Mouse (Mus musculus) T-cell, adult 2 months (primary cell): Measurements from ENCODE around the gene Hist1h2bg.
A peak's percentile ranks its signal among the peaks of the same experiment; 100 is the strongest.
"Not testable (repeated sequence)": the region's sequence is repeated elsewhere in the genome, so short reads cannot be mapped to it uniquely, and the experiment has no call there.

Experiments used
- DNase-seq: peaks from one replicate; pipeline ENCODE4 v3.0.0; 2022; ENCODE audit warnings: low spot score

The Hist1h2bg gene

DNA sequence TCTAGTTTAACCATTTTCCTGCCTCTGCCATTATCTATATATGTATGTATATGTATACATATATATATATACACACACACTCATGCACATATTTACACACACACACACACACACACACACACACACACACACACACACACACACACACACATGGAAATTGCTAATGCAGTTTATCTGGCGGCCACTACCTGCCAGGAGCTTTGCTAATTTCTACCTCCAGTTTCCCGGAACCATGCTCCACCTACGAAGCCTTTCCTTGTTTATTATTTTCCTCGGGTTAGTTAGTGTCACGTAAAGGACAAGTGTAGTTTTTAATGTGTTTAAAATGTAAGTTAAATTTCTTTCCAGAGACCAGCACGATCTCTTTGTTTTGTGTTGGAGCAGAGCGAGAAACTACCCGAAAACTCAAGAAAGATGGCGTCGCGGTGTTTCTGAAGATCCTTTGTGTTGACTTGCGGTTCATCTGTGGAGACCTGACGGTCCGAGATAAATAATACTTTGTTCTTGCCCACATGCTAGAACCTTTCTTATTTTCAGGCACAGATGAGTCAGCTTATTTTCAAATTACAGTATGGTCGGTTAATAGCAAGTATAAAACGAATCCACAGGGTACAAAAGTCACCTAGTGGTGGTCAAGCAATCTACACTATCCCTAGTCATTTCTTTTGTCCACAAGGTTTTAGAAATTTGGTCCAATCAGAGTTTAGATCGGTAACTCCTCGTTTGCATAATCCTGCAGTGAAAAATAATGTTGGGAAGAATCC, 8.3 kb upstream of the Hist1h2bg start:
- peak; percentile 33 for DNase-seq

DNA sequence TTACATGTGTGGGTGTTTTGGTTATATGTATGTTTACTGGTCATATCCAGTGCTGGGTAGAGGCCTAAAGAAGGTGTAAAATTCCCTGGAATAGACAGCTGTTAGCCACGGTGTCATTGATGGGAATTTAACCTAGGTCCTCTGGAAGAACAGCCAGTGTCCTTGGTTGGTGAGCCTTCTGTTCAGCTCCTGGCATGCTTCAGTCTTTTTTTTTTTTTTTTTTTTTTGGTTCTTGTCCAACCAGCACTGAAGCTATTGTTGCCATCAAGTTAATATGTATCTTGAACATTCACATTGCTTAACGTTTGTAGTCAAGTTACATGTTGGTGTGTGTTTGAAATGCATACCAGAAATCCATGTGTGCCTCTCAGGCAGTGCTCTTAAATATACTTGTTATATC, 6.7 kb upstream of the Hist1h2bg start:
- DNase-seq = no peak

DNA sequence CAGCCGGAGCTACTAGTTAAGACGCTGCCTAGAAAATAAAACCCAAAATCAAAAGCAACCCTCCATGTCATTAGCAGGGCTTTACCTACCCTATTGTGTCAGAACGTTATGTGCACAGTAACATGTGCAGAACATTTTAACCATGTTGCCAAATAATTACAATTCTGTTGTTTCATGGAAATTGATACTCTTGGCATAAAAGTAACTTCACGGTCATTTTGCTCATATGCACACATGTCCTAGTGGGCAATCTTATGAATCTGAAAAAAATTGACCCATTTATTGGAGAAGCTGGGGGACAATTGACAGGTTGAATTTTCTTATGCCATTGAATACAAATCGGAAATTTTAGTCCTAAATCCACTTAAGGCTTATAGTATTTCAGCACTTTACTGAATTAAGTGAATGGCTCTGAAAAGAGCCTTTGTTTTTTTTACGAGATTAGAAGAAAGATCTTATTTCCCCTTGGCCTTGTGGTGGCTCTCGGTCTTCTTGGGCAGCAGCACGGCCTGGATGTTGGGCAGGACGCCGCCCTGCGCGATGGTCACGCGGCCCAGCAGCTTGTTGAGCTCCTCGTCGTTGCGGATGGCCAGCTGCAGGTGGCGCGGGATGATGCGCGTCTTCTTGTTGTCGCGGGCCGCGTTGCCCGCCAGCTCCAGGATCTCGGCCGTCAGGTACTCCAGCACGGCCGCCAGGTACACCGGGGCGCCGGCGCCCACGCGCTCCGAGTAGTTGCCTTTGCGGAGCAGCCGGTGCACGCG, 755 bp upstream of the Hist1h2bg start:
- not testable (repeated sequence) for DNase-seq

DNA sequence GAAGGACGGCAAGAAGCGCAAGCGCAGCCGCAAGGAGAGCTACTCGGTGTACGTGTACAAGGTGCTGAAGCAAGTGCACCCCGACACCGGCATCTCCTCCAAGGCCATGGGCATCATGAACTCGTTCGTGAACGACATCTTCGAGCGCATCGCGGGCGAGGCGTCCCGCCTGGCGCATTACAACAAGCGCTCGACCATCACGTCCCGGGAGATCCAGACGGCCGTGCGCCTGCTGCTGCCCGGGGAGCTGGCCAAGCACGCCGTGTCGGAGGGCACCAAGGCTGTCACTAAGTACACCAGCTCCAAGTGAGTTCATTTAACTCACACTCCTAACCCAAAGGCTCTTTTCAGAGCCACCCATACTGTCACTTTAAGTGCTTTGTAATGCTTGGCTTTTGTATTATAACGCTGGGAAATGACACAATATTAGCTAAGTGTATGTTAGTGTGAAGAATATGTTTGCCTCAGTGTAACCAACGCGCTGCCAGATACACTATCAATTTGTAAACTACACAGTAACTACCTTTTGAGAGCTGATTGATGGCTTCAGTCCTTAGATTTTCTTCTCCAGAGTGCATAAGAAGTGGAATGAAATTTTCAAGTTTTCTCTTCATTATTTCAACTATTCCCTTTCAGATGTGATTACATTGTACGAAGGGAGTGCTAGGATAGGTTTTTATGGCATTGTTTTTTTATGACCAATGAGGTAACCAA, 465 bp downstream of the Hist1h2bg start:
- not testable (repeated sequence) for DNase-seq

DNA sequence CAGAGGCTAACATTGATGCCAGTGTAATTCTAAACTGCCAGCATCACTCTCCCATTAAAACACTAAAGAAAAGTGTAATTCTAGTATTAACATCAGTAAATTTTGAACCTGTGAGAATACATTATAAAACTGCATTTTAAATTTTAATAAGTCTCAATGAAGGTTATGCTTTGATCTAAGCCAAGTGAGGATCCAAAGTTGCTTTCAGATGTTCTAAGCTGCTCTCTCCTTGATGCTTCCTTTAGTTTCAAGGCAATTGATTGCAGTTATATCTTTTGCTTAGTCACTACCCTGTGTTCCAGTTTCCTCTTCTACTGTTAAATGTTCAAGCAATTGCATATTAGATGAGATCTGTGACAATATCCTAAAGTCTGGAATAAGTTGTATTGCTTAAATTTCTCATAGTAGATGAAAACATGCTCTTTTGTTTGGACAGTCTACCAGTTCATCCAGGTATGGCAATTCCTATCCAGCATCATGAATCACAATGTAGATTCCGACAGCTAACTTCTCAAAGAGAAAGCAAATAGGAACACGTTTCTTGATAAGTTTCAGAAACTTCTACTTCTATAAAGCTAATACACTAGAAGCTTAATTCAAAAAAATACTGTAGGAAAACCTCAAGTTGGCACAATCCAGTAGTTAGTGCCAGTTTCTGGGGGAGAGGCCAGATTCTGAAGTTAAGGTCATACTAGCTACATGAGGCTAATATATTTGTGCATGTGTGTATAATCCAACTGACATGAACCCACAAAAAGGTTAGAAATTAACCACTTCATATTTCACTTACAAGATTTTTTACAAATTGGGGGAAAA, 1.2 kb downstream of the Hist1h2bg start:
- DNase-seq = no peak

- not testable (repeated sequence) for DNase-seq
These were observed 2.1 kb downstream of the Hist1h2bg start for GRCm38 (mm10) chr13:23573034-23573897.

- DNase-seq = peak; percentile 85
These were observed 2.8 kb downstream of the Hist1h2bg start, which contains the start of the genes Hist1h2bf and Hist1h2ad for GRCm38 (mm10) chr13:23573898-23574524. TSS of gene Hist1h2bf (minus strand) at chr13:23574196. TSS of gene Hist1h2ad (plus strand) at chr13:23574381.

DNA sequence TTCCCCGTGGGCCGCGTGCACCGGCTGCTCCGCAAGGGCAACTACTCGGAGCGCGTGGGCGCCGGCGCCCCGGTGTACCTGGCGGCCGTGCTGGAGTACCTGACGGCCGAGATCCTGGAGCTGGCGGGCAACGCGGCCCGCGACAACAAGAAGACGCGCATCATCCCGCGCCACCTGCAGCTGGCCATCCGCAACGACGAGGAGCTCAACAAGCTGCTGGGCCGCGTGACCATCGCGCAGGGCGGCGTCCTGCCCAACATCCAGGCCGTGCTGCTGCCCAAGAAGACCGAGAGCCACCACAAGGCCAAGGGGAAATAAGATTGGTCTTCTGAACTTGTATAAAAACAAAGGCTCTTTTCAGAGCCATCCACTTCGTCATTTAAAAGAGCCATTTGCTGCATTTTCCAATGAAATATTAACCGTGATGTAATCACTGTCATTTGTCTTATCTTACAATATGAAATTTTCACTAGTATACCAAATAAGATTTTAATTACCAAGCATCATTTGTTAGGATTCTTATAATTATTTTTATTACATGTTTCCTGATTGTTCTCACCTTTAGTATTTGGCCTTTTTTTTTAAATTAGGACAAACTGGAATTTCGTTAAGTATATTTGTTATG, 3.5 kb downstream of the Hist1h2bg start:
- not testable (repeated sequence) for DNase-seq

DNA sequence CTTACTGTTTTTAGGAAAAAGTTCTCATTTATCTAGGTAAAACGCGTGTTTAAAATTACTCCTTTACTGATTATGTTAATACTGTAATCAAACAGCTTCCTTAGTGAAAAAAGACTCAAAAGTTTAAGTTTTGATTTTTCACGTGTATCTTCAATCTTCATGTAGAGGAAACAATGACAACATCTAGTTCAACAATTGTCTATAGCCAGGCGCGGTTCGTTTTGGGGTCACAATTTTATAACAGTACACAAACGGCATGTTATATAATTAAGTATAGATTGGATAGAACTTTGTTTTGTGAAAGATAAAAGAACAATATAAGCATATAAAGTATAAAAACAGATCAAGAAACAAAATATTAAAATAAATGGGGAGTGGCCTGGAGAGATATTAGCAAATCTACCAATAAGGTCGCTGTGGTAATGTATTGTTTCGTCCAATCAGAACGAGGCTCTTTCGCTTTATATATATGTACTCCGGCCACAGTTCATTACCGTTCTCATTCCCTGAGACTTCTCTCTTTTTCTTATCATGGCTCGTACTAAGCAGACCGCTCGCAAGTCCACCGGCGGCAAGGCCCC, 4.2 kb downstream of the Hist1h2bg start, which contains the start of gene Hist1h3d:
Gene Hist1h3d, plus strand, starts transcription at position 493 of the 581 bp plus-strand sequence.
- DNase-seq = peak; percentile 27

- DNase-seq = not testable (repeated sequence)
These were observed 4.7 kb downstream of the Hist1h2bg start for GRCm38 (mm10) chr13:23575864-23576313.

DNA sequence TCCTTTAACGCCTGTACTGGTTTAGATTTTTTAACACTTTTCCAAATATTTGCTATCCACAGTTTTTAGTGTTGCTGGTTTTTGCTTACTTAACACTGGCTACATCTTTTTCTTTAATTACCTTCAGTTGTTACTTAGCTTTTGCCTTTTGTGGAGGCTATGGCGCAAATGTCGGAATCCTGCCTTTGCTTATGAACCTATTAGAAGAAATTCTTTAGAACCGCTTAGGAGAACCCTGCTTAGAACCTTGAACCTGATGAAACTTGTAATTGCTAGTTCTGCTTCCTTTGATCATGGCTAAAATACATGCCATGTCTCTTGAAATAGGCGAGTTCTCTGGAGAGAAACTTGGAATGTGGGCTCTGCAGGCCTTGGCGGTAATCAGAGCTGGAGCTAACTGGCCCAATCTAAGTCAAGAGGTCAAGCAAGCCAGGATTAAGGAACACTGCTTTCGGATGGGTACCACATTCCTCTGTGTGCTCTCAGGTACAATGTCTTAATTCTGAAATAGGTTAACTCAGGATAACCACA, 5.2 kb downstream of the Hist1h2bg start:
- DNase-seq = no peak

DNA sequence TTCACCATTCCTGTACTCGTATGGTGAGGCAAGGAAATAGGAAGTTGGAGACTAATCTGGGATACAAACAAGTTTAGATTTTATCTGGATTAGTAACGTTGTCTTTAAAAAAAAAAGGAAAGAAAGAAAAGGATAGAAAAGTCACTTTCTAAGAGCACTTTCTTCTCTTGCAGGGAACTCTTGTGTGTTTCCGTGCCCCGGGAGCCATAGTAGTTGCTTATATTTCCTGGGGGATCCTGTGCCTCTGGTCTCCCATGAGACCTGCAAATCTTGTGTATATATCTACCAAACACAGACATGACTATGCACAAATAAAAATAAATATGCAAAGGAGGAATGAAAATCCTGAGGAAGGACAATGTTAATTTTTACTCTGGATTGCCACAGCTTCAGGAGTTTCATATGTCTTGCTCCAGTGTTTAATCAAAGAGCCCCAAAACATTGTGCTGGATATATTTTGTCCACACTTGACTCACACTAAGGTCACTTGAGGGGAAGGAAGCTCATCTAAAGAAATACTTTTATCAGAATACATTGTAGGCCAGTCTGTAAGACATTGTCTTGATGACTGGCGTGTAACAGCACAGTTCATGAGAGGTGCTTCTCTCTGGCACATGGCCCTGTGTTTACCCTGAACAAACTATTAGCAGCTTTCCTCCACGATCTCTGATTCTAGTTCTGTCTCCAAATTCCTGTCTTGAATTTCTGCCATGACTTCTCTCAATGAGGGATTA, 5.9 kb downstream of the Hist1h2bg start:
- DNase-seq = no peak

DNA sequence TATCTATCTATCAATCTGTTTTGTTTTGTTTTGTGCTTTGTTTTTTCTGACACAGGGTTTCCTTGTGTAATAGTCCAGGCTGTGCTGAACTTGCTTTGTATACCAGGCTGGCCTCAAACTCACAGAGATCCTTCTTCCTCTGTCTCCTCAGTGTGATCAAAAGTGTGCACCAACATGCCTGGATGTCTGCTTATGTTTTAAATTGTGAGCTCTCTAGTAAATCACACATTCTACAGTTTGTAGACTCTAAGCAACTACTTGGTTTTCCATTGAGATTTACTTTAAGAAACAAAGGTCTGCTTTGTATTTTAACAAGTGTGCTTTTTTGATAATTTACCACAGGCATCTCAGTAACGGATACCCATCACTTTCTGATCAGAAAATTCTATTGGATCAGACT, 6.6 kb downstream of the Hist1h2bg start:
- no peak for DNase-seq

- DNase-seq = peak; percentile 92
These were observed 10.4 kb downstream of the Hist1h2bg start, which contains the start of gene Hist1h4d for GRCm38 (mm10) chr13:23581408-23582218. TSS of gene Hist1h4d (plus strand) at chr13:23581598.

GRCm38 (mm10) chr13:23582219-23583056, 11.2 kb downstream of the Hist1h2bg start:
- DNase-seq = no peak

GRCm38 (mm10) chr13:23583387-23584068, 12.3 kb downstream of the Hist1h2bg start:
- no peak for DNase-seq
